8 mouse cellular contexts compared by ENCODE assay signal in the genomic region with DNA sequence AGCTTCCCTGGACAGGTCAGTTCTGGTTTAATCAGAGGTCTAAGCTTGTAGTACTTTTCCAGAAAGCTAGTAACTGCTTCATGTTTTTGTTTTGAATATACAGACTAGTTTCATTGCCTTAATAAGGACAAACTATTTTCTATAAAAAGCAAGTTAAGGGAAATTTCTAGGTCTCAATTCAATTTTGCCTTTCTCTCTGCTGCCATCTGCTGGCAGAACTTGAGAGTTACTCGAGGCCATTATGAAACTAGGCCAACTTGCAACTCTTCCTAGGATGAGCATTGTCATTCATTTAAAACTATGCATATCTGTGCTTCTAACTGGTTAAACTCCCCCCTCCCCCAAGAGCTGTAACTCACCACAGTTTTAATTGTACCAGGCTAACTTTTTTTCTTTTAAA. TPM values are rescaled to one million over a fixed set of nuclear protein-coding genes. Genes with fewer than 3 reads are reported as not detected.
DNase-seq lines count a peak whose midpoint lies in the region; ATAC-seq and TF ChIP-seq lines count a peak whose summit lies in the region.
"Had no signal": no experiment of that assay in that cellular context is flagged by ENCODE, and none has a peak within 500 bp of the region (broad histone marks: within the 10 kb centered on the region; RNA-seq: fewer than 3 reads in every experiment).

No protein-coding gene starts in this region.

- no peaks in the 10 kb centered on the region for H3K9me3 ChIP-seq in neural tube, embryonic 15.5 days (replicated peaks)
- no peaks in the 10 kb centered on the region for H3K9me3 ChIP-seq in liver, postnatal 0 days (ENCODE audit: low read length)

- H3K9ac ChIP-seq in neural tube, embryonic 15.5 days (replicated peaks), result no peak overlapping the region
- H3K9ac ChIP-seq in liver, postnatal 0 days (replicated peaks), result no peak overlapping the region

- H3K36me3 ChIP-seq in neural tube, embryonic 15.5 days, result no peaks in the 10 kb centered on the region
- H3K36me3 ChIP-seq in liver, postnatal 0 days (replicated peaks; ENCODE audit: insufficient read depth, low read length), result no peaks in the 10 kb centered on the region

- H3K4me1 ChIP-seq in neural tube, embryonic 15.5 days, result no peaks in the 10 kb centered on the region
- no peaks in the 10 kb centered on the region for H3K4me1 ChIP-seq in liver, postnatal 0 days (ENCODE audit: insufficient read depth)

- H3K27me3 ChIP-seq in neural tube, embryonic 15.5 days (replicated peaks), result no peaks in the 10 kb centered on the region
- no peaks in the 10 kb centered on the region for H3K27me3 ChIP-seq in liver, postnatal 0 days (ENCODE audit: insufficient read depth, low read length)

- peak; percentile 51 for DNase-seq in neural tube, embryonic 10.5 days (ENCODE audit: extremely low spot score, low spot score)
- DNase-seq in adrenal gland, adult 18-20 months (ENCODE audit: low spot score in 2 of 2), result peak; percentile 65 to 70
- DNase-seq in cerebellum, postnatal 36 days, result peak; percentile 45 to 60
- DNase-seq in kidney, postnatal 14 days, result peak; percentile 69
- DNase-seq in liver, postnatal 0 days, result peak; percentile 60
- peak; percentile 21 for DNase-seq in skeletal muscle tissue, adult 2 months (ENCODE audit: low read depth, low spot score)

- peak; percentile 82 for TF ChIP-seq CTCF in liver, postnatal 0 days (IDR thresholded peaks at IDR 0.05; ENCODE audit: low read depth)

- no peak overlapping the region for H3K4me2 ChIP-seq in neural tube, embryonic 15.5 days
- no peak overlapping the region for H3K4me2 ChIP-seq in liver, postnatal 0 days (ENCODE audit: low read depth, low read length)

- H3K27ac ChIP-seq in neural tube, embryonic 15.5 days (replicated peaks), result no peak overlapping the region
- H3K27ac ChIP-seq in liver, postnatal 0 days (ENCODE audit: low read depth), result no peak overlapping the region

- no peak for ATAC-seq in neural tube, embryonic 15.5 days (ENCODE audit: low FRiP score)
- ATAC-seq in liver, postnatal 0 days, result no peak

- TF ChIP-seq EP300 in liver, postnatal 0 days (IDR thresholded peaks at IDR 0.05; ENCODE audit: low read depth), result no peak

- H3K4me3 ChIP-seq in neural tube, embryonic 15.5 days (replicated peaks), result no peak overlapping the region
- H3K4me3 ChIP-seq in liver, postnatal 0 days (ENCODE audit: low read depth, low read length), result no peak overlapping the region

- 0% methylated on average over 1 of the region's 1 CpGs for WGBS in neural tube, embryonic 15.5 days
- WGBS in liver, postnatal 0 days (ENCODE audit: insufficient replicate concordance), result 0% methylated on average over 1 of the region's 1 CpGs

RNA-seq across cellular contexts. Expression of a gene that starts 29.4 kb away (rescaled TPM):
- polyA plus RNA-seq in neural tube, embryonic 15.5 days (2015; fragmentation: Nextera tagmentation; extraction: Ambion mirVana), result not detected in 2 replicates
- total RNA-seq in adrenal gland, adult 18-20 months (2021), result not detected
- not detected in 2 replicates for polyA plus RNA-seq in liver, postnatal 0 days (2015; fragmentation: Nextera tagmentation; extraction: Ambion mirVana)
- polyA plus RNA-seq: heart, embryonic 14.5 days had no signal
